ENCODE assay signal across 18 mouse cellular contexts in genomic region chr12:79041436-79041835, GRCm38 (mm10). TPM values are rescaled to one million over a fixed set of nuclear protein-coding genes. Genes with fewer than 3 reads are reported as not detected.
DNase-seq lines count a peak whose midpoint lies in the region; ATAC-seq and TF ChIP-seq lines count a peak whose summit lies in the region.
"Had no signal": no experiment of that assay in that cellular context is flagged by ENCODE, and none has a peak within 500 bp of the region (broad histone marks: within the 10 kb centered on the region; RNA-seq: fewer than 3 reads in every experiment).

No protein-coding gene starts in this region.

- ATAC-seq in intestine, embryonic 15.5 days: peak; percentile 92
- ATAC-seq: liver, embryonic 12.5 days; midbrain, embryonic 15.5 days had no signal

- no peak for TF ChIP-seq POLR2A in small intestine, adult 2 months (IDR thresholded peaks at IDR 0.05; ENCODE audit: low read depth, low read length)
- no peak for TF ChIP-seq POLR2A in kidney, adult 2 months (IDR thresholded peaks at IDR 0.05; ENCODE audit: low read depth, low read length)

- DNase-seq in 416B (ENCODE audit: low read depth) (peak; percentile 20), ES-E14 (ENCODE audit: low read depth, low spot score) (no peak)
- no peak for DNase-seq in frontal cortex, postnatal 14 days (ENCODE audit: low spot score in 2 of 2)
- no peak for DNase-seq in kidney, adult 2 months
- no peak for DNase-seq in left cerebral cortex, adult 2 months (ENCODE audit: extremely low spot score in 1 of 2, low spot score in 2 of 2)
- DNase-seq: cerebellum, adult 2 months; cerebellum, postnatal 36 days; gastrocnemius, postnatal 10 days; kidney, postnatal 36 days; lung, embryonic 14.5 days; thymus, adult 18-20 months had no signal

- no peaks in the 10 kb centered on the region for H3K9me3 ChIP-seq in ES-E14 (ENCODE audit: control insufficient read depth, insufficient read depth, low read depth, low read length)
- no peaks in the 10 kb centered on the region for H3K9me3 ChIP-seq in intestine, embryonic 15.5 days
- H3K9me3 ChIP-seq: embryonic facial prominence, embryonic 15.5 days; forebrain, embryonic 10.5 days; liver, embryonic 12.5 days; midbrain, embryonic 15.5 days had no signal

- H3K27me3 ChIP-seq in intestine, embryonic 15.5 days (replicated peaks): no peaks in the 10 kb centered on the region
- no peaks in the 10 kb centered on the region for H3K27me3 ChIP-seq in small intestine, adult 2 months (ENCODE audit: control insufficient read depth, insufficient read depth, low read length)
- no peaks in the 10 kb centered on the region for H3K27me3 ChIP-seq in kidney, adult 2 months (replicated peaks; ENCODE audit: control insufficient read depth, insufficient read depth, low read length)
- H3K27me3 ChIP-seq: embryonic facial prominence, embryonic 15.5 days; liver, embryonic 12.5 days; midbrain, embryonic 15.5 days had no signal

- peaks cover 8 to 18% of the 10 kb centered on the region in 2 experiments; a peak in 3 of 4 replicates for H3K4me1 ChIP-seq in ES-E14 (ENCODE audit: control insufficient read depth in 2 of 2, insufficient read depth in 2 of 2, low read length in 2 of 2, poor library complexity in 1 of 2)
- H3K4me1 ChIP-seq in intestine, embryonic 15.5 days (replicated peaks): peaks cover 4% of the 10 kb centered on the region
- H3K4me1 ChIP-seq in small intestine, adult 2 months (ENCODE audit: control insufficient read depth, insufficient read depth, insufficient read length, low read length): peaks cover 12% of the 10 kb centered on the region; the same call in 1 of the 2 replicates
- no peaks in the 10 kb centered on the region for H3K4me1 ChIP-seq in kidney, adult 2 months (ENCODE audit: control insufficient read depth, insufficient read depth, low read length)
- H3K4me1 ChIP-seq: embryonic facial prominence, embryonic 15.5 days; forebrain, embryonic 10.5 days; megakaryocyte, embryonic 14.5 days; midbrain, embryonic 15.5 days had no signal

- H3K4me3 ChIP-seq in ES-E14 (ENCODE audit: insufficient read depth in 1 of 2, low read depth in 1 of 2, low read length in 2 of 2, poor library complexity in 1 of 2, severe bottlenecking in 1 of 2): no peak overlapping the region
- no peak overlapping the region for H3K4me3 ChIP-seq in intestine, embryonic 15.5 days (replicated peaks)
- peak overlapping the region; percentile 25 for H3K4me3 ChIP-seq in small intestine, adult 2 months (ENCODE audit: low read depth, low read length)
- H3K4me3 ChIP-seq in kidney, adult 2 months (ENCODE audit: insufficient read depth, low read depth, low read length): no peak overlapping the region
- no peak overlapping the region for H3K4me3 ChIP-seq in left cerebral cortex, adult 2 months
- H3K4me3 ChIP-seq: embryonic facial prominence, embryonic 15.5 days; forebrain, embryonic 10.5 days; liver, embryonic 12.5 days; megakaryocyte, embryonic 14.5 days; midbrain, embryonic 15.5 days had no signal

- H3K9ac ChIP-seq in ES-E14 (ENCODE audit: insufficient read depth, low read depth, low read length, poor library complexity, severe bottlenecking): no peak overlapping the region
- no peak overlapping the region for H3K9ac ChIP-seq in intestine, embryonic 15.5 days
- H3K9ac ChIP-seq: embryonic facial prominence, embryonic 15.5 days; liver, embryonic 12.5 days; lung, embryonic 14.5 days; midbrain, embryonic 15.5 days had no signal

- 0 out of 2 replicates have a peak overlapping the region, but pooled peaks have one; percentile 24 for H3K4me2 ChIP-seq in intestine, embryonic 15.5 days (replicated peaks)
- H3K4me2 ChIP-seq: embryonic facial prominence, embryonic 15.5 days; liver, embryonic 12.5 days; lung, embryonic 14.5 days; midbrain, embryonic 15.5 days had no signal

- peaks cover 4% of the 10 kb centered on the region; the same call in 1 of the 2 replicates for H3K36me3 ChIP-seq in ES-E14 (ENCODE audit: control insufficient read depth, insufficient read depth, low read length, poor library complexity, severe bottlenecking)
- H3K36me3 ChIP-seq in intestine, embryonic 15.5 days: no peaks in the 10 kb centered on the region
- H3K36me3 ChIP-seq in small intestine, adult 2 months (ENCODE audit: control insufficient read depth, insufficient read depth, low read length): peaks cover 10% of the 10 kb centered on the region
- no peaks in the 10 kb centered on the region; the same call in 1 of the 2 replicates for H3K36me3 ChIP-seq in kidney, adult 2 months (ENCODE audit: control insufficient read depth, insufficient read depth, low read length)
- H3K36me3 ChIP-seq: embryonic facial prominence, embryonic 15.5 days; liver, embryonic 12.5 days had no signal

- H3K27ac ChIP-seq in ES-E14 (ENCODE audit: insufficient read depth, low read depth, low read length, poor library complexity, severe bottlenecking): no peak overlapping the region
- peak overlapping the region; percentile 60 for H3K27ac ChIP-seq in intestine, embryonic 15.5 days
- H3K27ac ChIP-seq in small intestine, adult 2 months (ENCODE audit: insufficient read depth, low read depth, low read length): peak overlapping the region; percentile 91
- H3K27ac ChIP-seq in kidney, adult 2 months (ENCODE audit: insufficient read depth, low read depth, low read length): no peak overlapping the region
- no peak overlapping the region for H3K27ac ChIP-seq in left cerebral cortex, adult 2 months
- H3K27ac ChIP-seq: embryonic facial prominence, embryonic 15.5 days; forebrain, embryonic 10.5 days; liver, embryonic 12.5 days; midbrain, embryonic 15.5 days had no signal

- intact Hi-C loops in left cerebral cortex, adult 2 months (cut with DNase I): no loop called here

- in situ Hi-C loops in ES-E14 (cut with MboI; ENCODE audit: low sequenced_read_pairs in 2 of 2, unreplicated experiment in 2 of 2): no loop called here

- no peak for TF ChIP-seq CTCF in small intestine, adult 2 months (IDR thresholded peaks at IDR 0.05; ENCODE audit: extremely low read depth, insufficient read length, insufficient replicate concordance, low read depth, low read length)
- no peak for TF ChIP-seq CTCF in kidney, adult 2 months (conservative IDR thresholded peaks at IDR 0.05; ENCODE audit: insufficient read depth, insufficient read length, low read depth, low read length)
- TF ChIP-seq CTCF in left cerebral cortex, adult 2 months (IDR thresholded peaks at IDR 0.05): no peak

TF ChIP-seq in ES-E14, 5 proteins besides CTCF, POLR2A, EP300 and RAD21:
- TF ChIP-seq MAFK (IDR thresholded peaks at IDR 0.05; ENCODE audit: insufficient read depth, low read depth, low read length) (peak; percentile 60; the same call in 1 of the 2 replicates), ZNF384 (IDR thresholded peaks at IDR 0.05; ENCODE audit: low read depth, low read length) (no peak)

RNA-seq across cellular contexts. Expression of gene Plekhh1, which starts 12.5 kb away (rescaled TPM):
- 9.0 and 11.2 TPM in 2 replicates for total RNA-seq in ES-E14 (2012; rRNA removed)
- polyA plus RNA-seq in intestine, embryonic 15.5 days (2015; fragmentation: Nextera tagmentation; extraction: Ambion mirVana): 6.8 and 7.3 TPM in 2 replicates
- 8.4 and 18.1 TPM in 2 replicates for polyA plus RNA-seq in small intestine, adult 2 months (2012; rRNA removed)
- 9.3 and 10.8 TPM in 2 replicates for polyA plus RNA-seq in kidney, adult 2 months (2012; rRNA removed)
- total RNA-seq in left cerebral cortex, adult 2 months (2021): 10 to 100 TPM in 1 of 2 experiments, 1 to 10 TPM in 1; 9.1 to 12.1 TPM

RNA-seq across cellular contexts. Expression of gene Tmem229b, which starts 34.0 kb away (rescaled TPM):
- total RNA-seq in ES-E14 (2012; rRNA removed): 6.1 TPM in 2 replicates
- polyA plus RNA-seq in intestine, embryonic 15.5 days (2015; fragmentation: Nextera tagmentation; extraction: Ambion mirVana): 5.0 and 5.2 TPM in 2 replicates
- 6.6 and 11.7 TPM in 2 replicates for polyA plus RNA-seq in small intestine, adult 2 months (2012; rRNA removed)
- 5.3 and 7.4 TPM in 2 replicates for polyA plus RNA-seq in kidney, adult 2 months (2012; rRNA removed)
- 10 to 100 TPM; 24.7 to 33.1 TPM for total RNA-seq in left cerebral cortex, adult 2 months (2021)

RNA-seq across cellular contexts. Expression of gene Pigh, which starts 48.0 kb away (rescaled TPM):
- 14.8 and 17.0 TPM in 2 replicates for total RNA-seq in ES-E14 (2012; rRNA removed)
- polyA plus RNA-seq in intestine, embryonic 15.5 days (2015; fragmentation: Nextera tagmentation; extraction: Ambion mirVana): 25.4 and 26.0 TPM in 2 replicates
- polyA plus RNA-seq in small intestine, adult 2 months (2012; rRNA removed): 7.5 and 9.9 TPM in 2 replicates
- polyA plus RNA-seq in kidney, adult 2 months (2012; rRNA removed): 12.4 and 17.1 TPM in 2 replicates
- total RNA-seq in left cerebral cortex, adult 2 months (2021): 10 to 100 TPM in 1 of 2 experiments, 1 to 10 TPM in 1; 9.7 to 10.3 TPM

Comparison
In these comparisons a context has a peak if more than half of its experiments do, and no peak if none do; other contexts are left out.
1. H3K27ac ChIP-seq: peak in intestine, embryonic 15.5 days (single experiment) and small intestine, adult 2 months (single experiment); none in ES-E14 (single experiment), kidney, adult 2 months (single experiment) and left cerebral cortex, adult 2 months (single experiment).